Mouse (Mus musculus) limb, embryonic 13.5 days (tissue): ENCODE measurements around the gene Snx20. TPM values are rescaled to one million over a fixed set of nuclear protein-coding genes. Genes with fewer than 3 reads are reported as not detected.

Experiments
- ATAC-seq: fragments of 200-750 bp; cut with Nextera tagmentation; 2 replicates; pipeline ENCODE4 v1.8.0; 2017; ENCODE audit warnings: low read depth, moderate number of reproducible peaks, moderate TSS enrichment; ENCODE audit not compliant: low FRiP score
- H3K27ac ChIP-seq: fragments of 300-500 bp; sonication (generic); 2 replicates; pipeline ENCODE4 v1.5.1; 2015; ENCODE audit warnings: inconsistent platforms, mild to moderate bottlenecking, moderate library complexity
- H3K27me3 ChIP-seq: fragments of 300-500 bp; sonication (generic); 2 replicates; pipeline ENCODE4 v1.6.1; 2015; ENCODE audit warnings: mild to moderate bottlenecking, inconsistent platforms
- H3K36me3 ChIP-seq: fragments of 300-500 bp; sonication (generic); 2 replicates; pipeline ENCODE4 v1.6.1; 2015; ENCODE audit warnings: inconsistent platforms, mild to moderate bottlenecking, moderate library complexity
- H3K4me1 ChIP-seq: fragments of 300-500 bp; sonication (generic); 2 replicates; pipeline ENCODE4 v1.6.1; 2015; ENCODE audit warnings: inconsistent platforms
- H3K4me2 ChIP-seq: fragments of 300-500 bp; sonication (generic); replicated peaks from 2 replicates; pipeline ENCODE4 v1.6.1; 2015; ENCODE audit warnings: inconsistent platforms, mild to moderate bottlenecking, moderate library complexity
- H3K4me3 ChIP-seq: fragments of 300-500 bp; sonication (generic); 2 replicates; pipeline ENCODE4 v1.5.1; 2015; ENCODE audit warnings: moderate library complexity, mild to moderate bottlenecking, inconsistent platforms
- H3K9ac ChIP-seq: fragments of 300-500 bp; sonication (generic); 2 replicates; pipeline ENCODE4 v1.6.1; 2015; ENCODE audit warnings: mild to moderate bottlenecking, inconsistent platforms
- H3K9me3 ChIP-seq: fragments of 300-500 bp; sonication (generic); 2 replicates; pipeline ENCODE4 v1.6.1; 2016; ENCODE audit warnings: inconsistent platforms
- WGBS: fragments of 180-500 bp; shearing (Covaris S2); methylation state at CpG from one replicate; pipeline ENCODE4 v1.1.7; 2015; 5-methylcytosine and 5-hydroxymethylcytosine counted together
- polyA plus RNA-seq: library from polyadenylated mRNA; unstranded; fragments of >200 nt; fragmentation: Nextera tagmentation; extraction: Ambion mirVana; gene quantifications from 2 replicates; pipeline ENCODE4 v1.2.1, GENCODE M21; 2015

Gene Snx20
- polyA plus RNA-seq, 1 experiment from 2014 or later = 1.5 TPM

GRCm38 (mm10) chr8:88619513-88619912 is 16.4 kb downstream of the Snx20 start:
- Histone ChIP-seq H3K27me3 (peaks cover 19% of the 10 kb centered on the region; the same call in 1 of the 2 replicates), H3K9ac (no peak overlapping the region), H3K4me1 (no peaks in the 10 kb centered on the region), H3K36me3 (no peaks in the 10 kb centered on the region), H3K4me2 (no peak overlapping the region), H3K27ac (no peak overlapping the region), H3K4me3 (no peak overlapping the region), H3K9me3 (no peaks in the 10 kb centered on the region)
- 83% methylated on average over 3 of the region's 3 CpGs for WGBS
- ATAC-seq = no peak

DNA sequence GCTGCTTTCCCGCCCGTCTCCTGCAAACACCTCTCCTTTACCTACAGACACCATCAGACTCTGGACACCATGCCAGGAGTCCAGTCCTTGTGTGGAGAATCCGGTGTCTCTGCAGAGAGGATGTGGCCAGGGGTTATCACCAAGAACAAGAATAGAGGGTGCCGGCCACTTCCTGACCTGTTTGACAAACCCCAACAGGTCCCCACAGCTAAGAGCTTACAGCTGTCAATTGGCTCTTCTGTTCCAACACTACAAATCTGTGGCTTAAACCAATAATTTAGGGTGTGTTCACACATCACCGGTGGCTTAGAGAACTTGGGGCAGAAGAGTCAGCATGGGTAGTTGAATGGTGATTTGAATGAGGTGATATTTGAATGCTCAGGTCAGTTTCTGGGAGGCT is 17.3 kb downstream of the Snx20 start:
- no peak for ATAC-seq
- Histone ChIP-seq H3K9me3 (no peaks in the 10 kb centered on the region), H3K4me1 (no peaks in the 10 kb centered on the region), H3K4me3 (no peak overlapping the region), H3K27ac (no peak overlapping the region), H3K4me2 (no peak overlapping the region), H3K9ac (no peak overlapping the region), H3K27me3 (peaks cover 16% of the 10 kb centered on the region; the same call in 1 of the 2 replicates), H3K36me3 (no peaks in the 10 kb centered on the region)
- 72% methylated on average over 5 of the region's 5 CpGs for WGBS

GRCm38 (mm10) chr8:88614981-88615380 is 20.9 kb downstream of the Snx20 start:
- Histone ChIP-seq H3K36me3 (no peaks in the 10 kb centered on the region), H3K9me3 (no peaks in the 10 kb centered on the region), H3K4me2 (no peak overlapping the region), H3K9ac (no peak overlapping the region), H3K4me1 (no peaks in the 10 kb centered on the region), H3K4me3 (no peak overlapping the region), H3K27me3 (no peaks in the 10 kb centered on the region; the same call in 1 of the 2 replicates), H3K27ac (no peak overlapping the region)
- 59% methylated on average over 5 of the region's 5 CpGs for WGBS
- no peak for ATAC-seq

GRCm38 (mm10) chr8:88610271-88610670 is 25.7 kb downstream of the Snx20 start:
- peaks cover 5% of the 10 kb centered on the region for H3K4me1 ChIP-seq
- H3K4me2 ChIP-seq = no peak overlapping the region
- H3K9me3 ChIP-seq = no peaks in the 10 kb centered on the region
- no peak overlapping the region for H3K4me3 ChIP-seq
- no peak for ATAC-seq
- no peak overlapping the region for H3K9ac ChIP-seq
- no peak overlapping the region for H3K27ac ChIP-seq
- WGBS = 46% methylated on average over 6 of the region's 6 CpGs
- H3K36me3 ChIP-seq = no peaks in the 10 kb centered on the region
- H3K27me3 ChIP-seq = 0 out of 2 replicates have a peak, but pooled peaks cover 5% of the 10 kb centered on the region

- ATAC-seq = no peak
- no peaks in the 10 kb centered on the region for H3K9me3 ChIP-seq
- H3K27me3 ChIP-seq = 0 out of 2 replicates have a peak, but pooled peaks cover 5% of the 10 kb centered on the region
- no peaks in the 10 kb centered on the region for H3K36me3 ChIP-seq
- 76% methylated on average over 8 of the region's 8 CpGs for WGBS
- H3K4me1 ChIP-seq = peaks cover 16% of the 10 kb centered on the region
- H3K27ac ChIP-seq = no peak overlapping the region
- H3K4me2 ChIP-seq = no peak overlapping the region
- H3K4me3 ChIP-seq = no peak overlapping the region
- no peak overlapping the region for H3K9ac ChIP-seq
Measured at GRCm38 (mm10) chr8:88609036-88609435, 26.9 kb downstream of the Snx20 start.

DNA sequence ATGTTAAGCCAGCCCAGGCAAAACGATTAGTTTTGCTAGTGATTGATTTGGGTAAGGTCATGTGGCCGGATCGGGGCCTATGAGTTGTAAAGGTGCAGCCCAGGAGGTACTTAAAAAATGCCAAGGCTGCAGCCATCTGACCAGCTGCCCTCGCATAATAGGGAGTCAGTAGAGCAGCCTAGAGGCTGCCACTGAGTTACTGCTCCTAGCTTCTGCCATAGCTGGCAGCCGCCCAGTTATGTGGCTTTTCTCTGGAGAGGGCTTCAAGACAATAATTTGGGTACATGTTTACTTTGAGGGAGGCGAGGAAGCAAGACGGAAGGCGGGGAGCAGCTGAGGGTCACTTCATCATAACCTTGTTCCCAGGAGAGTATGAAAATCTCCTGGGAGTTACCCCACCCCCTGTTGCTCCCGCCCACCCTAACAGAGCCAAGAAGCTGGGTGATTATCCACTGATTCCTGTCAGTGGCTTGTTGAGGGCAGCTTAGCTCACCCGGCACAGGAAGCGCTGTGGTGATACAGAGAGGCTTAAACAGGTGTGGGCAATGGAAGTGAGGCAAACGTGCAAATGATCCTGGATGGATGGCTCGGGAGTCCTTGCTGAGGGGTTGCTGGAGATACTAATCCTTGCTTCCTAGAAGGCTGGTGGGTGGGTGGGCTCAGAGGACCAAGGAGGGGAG is 30.4 kb downstream of the Snx20 start:
- no peak for ATAC-seq
- no peak overlapping the region for H3K4me2 ChIP-seq
- no peak overlapping the region for H3K27ac ChIP-seq
- H3K27me3 ChIP-seq = 0 out of 2 replicates have a peak, but pooled peaks cover 5% of the 10 kb centered on the region
- H3K9ac ChIP-seq = no peak overlapping the region
- peaks cover 27% of the 10 kb centered on the region for H3K4me1 ChIP-seq
- H3K9me3 ChIP-seq = peaks cover 8% of the 10 kb centered on the region; the same call in 1 of the 2 replicates
- 36% methylated on average over 13 of the region's 13 CpGs for WGBS
- H3K36me3 ChIP-seq = no peaks in the 10 kb centered on the region
- H3K4me3 ChIP-seq = no peak overlapping the region

GRCm38 (mm10) chr8:88604065-88605038 is 31.6 kb downstream of the Snx20 start:
- H3K9ac ChIP-seq = no peak overlapping the region

DNA sequence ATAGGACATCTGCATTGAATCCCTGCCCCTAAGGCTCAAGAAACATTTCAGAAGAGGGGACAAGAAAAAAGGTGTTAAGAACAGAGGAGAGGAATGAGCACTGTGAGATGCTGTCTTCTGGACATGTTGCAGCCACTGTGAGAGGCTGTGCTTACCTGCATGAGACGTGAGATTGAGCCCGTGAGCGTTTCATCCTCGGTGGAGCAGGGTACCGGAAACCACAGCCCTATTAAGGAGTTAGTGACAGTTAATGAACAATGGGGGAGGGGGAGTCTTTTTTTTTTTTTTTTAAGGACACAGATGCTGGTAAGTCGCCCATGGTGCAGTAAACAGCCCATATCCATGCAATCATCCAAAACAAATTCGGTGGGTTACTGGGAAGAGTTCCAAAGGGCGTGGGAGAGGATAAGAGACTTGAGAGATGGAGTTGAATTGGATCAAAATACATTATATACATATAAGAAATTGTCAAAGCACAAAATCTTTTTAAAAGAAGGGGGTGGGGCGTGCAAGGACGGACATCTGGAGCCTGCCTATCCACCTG is 32.4 kb downstream of the Snx20 start:
- Histone ChIP-seq H3K4me3 (peak overlapping the region; percentile 32), H3K36me3 (no peaks in the 10 kb centered on the region), H3K4me1 (peaks cover 41% of the 10 kb centered on the region), H3K9me3 (peaks cover 8% of the 10 kb centered on the region; the same call in 1 of the 2 replicates), H3K27ac (no peak overlapping the region), H3K4me2 (peak overlapping the region; percentile 62), H3K9ac (no peak overlapping the region), H3K27me3 (no peaks in the 10 kb centered on the region)
- 3% methylated on average over 10 of the region's 10 CpGs for WGBS
- ATAC-seq = peak; percentile 10; the same call in 1 of the 2 replicates

More at GRCm38 (mm10) chr8:88604065-88605038, 31.6 kb downstream of the Snx20 start:
- Histone ChIP-seq H3K27me3 (0 out of 2 replicates have a peak, but pooled peaks cover 3% of the 10 kb centered on the region), H3K4me1 (peaks cover 33% of the 10 kb centered on the region), H3K4me2 (peak overlapping the region; percentile 62), H3K27ac (no peak overlapping the region), H3K4me3 (peak overlapping the region; percentile 32), H3K36me3 (no peaks in the 10 kb centered on the region), H3K9me3 (peaks cover 8% of the 10 kb centered on the region; the same call in 1 of the 2 replicates)
- WGBS = 5% methylated on average over 20 of the region's 20 CpGs
- ATAC-seq = peak; percentile 89

GRCm38 (mm10) chr8:88599491-88599890 is 36.4 kb downstream of the Snx20 start:
- H3K9me3 ChIP-seq = peaks cover 8% of the 10 kb centered on the region; the same call in 1 of the 2 replicates

DNA sequence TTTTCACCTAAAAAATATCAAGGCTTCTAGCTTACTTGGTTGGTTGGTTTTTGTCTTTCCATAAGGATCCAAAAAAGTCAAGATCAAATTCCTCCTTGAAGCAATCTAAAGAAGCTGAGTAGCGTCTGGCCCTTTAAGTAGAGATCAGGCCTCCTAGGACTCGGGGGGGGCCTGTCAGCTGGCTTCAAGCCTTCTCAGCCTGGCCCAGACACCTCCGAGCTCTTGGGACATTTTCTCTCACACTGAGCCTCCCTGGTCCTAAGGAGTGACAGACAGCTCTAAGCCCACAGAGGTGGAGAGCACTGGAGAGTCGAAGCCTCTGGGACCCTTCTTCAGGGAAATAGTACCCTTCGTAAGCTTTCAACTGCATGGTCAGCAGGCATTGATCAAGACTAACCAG is 37.4 kb downstream of the Snx20 start:
- H3K27ac ChIP-seq = no peak overlapping the region
- ATAC-seq = no peak
- no peaks in the 10 kb centered on the region for H3K27me3 ChIP-seq
- H3K4me1 ChIP-seq = peaks cover 29% of the 10 kb centered on the region
- peaks cover 8% of the 10 kb centered on the region; the same call in 1 of the 2 replicates for H3K9me3 ChIP-seq
- 49% methylated on average over 5 of the region's 5 CpGs for WGBS
- H3K36me3 ChIP-seq = no peaks in the 10 kb centered on the region
- H3K4me2 ChIP-seq = no peak overlapping the region
- H3K9ac ChIP-seq = no peak overlapping the region
- H3K4me3 ChIP-seq = no peak overlapping the region

More at GRCm38 (mm10) chr8:88599491-88599890, 36.4 kb downstream of the Snx20 start:
- no peaks in the 10 kb centered on the region for H3K36me3 ChIP-seq
- H3K27ac ChIP-seq = no peak overlapping the region; the same call in 1 of the 2 replicates
- H3K27me3 ChIP-seq = no peaks in the 10 kb centered on the region
- H3K9ac ChIP-seq = no peak overlapping the region
- no peak for ATAC-seq
- H3K4me3 ChIP-seq = no peak overlapping the region
- WGBS = 49% methylated on average over 7 of the region's 7 CpGs
- H3K4me1 ChIP-seq = peaks cover 33% of the 10 kb centered on the region
- no peak overlapping the region for H3K4me2 ChIP-seq

DNA sequence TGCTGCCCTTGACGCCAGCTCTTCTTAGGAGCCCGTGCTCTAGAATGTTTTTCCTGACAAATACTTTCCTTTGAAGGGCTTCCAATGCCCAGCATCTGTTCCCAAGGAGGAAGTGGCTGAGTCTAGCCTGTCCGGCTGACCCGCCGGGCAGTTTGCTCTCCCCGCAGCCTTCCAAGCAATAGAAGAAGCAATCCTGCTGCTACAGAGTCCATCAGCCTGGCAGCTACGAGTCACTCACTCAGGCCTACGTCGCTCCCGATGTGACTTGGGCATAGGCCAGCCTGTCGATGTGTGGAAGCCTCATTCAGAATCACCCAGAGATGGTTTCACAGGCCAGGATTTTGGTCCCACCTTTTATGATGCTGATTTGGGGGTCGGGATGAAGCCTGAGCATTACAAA is 39.9 kb downstream of the Snx20 start:
- Histone ChIP-seq H3K4me1 (peaks cover 23% of the 10 kb centered on the region), H3K36me3 (peaks cover 22% of the 10 kb centered on the region), H3K4me3 (no peak overlapping the region), H3K4me2 (no peak overlapping the region), H3K27ac (no peak overlapping the region), H3K9ac (no peak overlapping the region), H3K27me3 (no peaks in the 10 kb centered on the region), H3K9me3 (no peaks in the 10 kb centered on the region)
- ATAC-seq = no peak
- 85% methylated on average over 12 of the region's 12 CpGs for WGBS
